Mouse (Mus musculus): Measurements from ENCODE around the gene Adamts4. TPM values are rescaled to one million over a fixed set of nuclear protein-coding genes. Genes with fewer than 3 reads are reported as not detected.

Adamts4 gene
- polyA plus RNA-seq, 1 experiment, result 0.09 TPM

DNA sequence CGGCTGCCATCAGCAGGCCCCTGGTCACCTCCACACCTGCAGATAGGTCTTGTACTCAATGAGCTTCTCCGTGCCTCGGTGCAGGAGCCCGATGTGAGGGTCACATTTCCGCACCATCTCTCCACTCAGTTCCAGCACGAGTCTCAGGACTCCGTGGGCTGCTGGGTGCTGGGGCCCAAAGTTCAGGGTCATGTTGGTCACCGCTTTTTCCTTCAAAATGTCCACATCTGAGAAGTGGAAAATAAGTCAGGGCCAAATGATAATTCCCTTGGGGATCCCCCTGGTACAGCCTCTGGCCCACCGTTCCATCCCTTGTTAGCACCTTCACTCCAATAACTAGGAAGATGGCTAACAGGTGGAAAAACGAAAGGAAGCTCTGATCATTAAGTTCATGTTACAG is 9.3 kb upstream of the Adamts4 start:
- no peak for TF ChIP-seq GATA1 (IDR thresholded peaks at IDR 0.05; ENCODE audit: low read length)

DNA sequence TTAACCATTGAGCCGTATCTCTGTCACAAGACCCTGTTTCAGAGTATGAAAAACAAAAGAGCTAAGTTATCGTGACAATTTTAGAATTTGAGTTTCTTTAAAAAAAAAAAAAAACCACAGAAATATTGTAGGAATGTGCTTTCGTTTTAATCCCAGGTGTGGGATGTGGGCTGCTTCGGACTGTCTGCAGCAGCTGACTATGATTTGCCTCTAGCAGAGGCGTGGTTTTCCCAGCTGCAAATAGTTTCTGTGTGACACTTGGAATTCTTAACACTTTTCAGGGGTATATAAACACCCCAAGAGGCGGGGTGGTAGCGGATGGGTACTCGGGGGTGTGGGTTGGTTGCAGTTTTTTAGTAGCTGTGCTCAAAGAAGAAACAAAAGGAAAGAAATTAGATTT is 4.9 kb upstream of the Adamts4 start:
- no peak for TF ChIP-seq GATA1 (IDR thresholded peaks at IDR 0.05; ENCODE audit: low read length)

DNA sequence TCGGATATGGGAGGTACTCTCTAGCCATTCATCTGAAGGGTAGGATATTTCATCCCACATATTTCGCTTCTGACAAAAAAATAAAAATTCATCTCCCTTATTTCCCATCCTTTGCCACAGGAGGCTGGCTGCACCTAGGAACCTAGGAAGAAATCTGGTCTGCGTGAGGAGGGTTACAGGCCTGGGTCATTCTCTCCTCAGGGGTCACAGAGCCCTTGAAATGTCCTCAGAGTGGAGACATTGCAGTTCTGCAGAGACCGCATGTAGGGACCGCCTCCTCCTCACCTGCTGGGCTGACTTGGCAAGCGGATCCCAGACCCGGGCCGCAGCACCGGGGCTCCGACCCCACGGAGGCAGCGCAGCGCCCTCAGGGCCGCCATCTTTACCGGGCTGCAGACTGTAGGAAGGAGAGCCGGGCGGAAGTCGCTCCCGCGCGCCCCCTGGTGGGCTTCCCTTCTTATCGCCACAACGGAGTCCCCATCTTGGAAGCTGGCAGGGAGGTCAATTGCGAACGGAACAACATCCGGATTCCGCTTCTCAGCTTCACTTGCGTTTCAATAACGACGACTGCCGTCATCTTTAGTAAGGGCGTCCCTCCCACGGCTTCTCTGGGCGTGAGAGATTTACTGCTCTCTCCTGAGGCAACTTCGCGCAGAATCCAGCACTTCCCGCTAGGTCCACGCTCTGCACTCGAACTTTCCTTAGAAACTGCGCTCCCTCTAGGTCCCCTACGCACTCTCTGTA is 3.3 kb upstream of the Adamts4 start:
- TF ChIP-seq GATA1 (IDR thresholded peaks at IDR 0.05; ENCODE audit: low read length), result no peak

DNA sequence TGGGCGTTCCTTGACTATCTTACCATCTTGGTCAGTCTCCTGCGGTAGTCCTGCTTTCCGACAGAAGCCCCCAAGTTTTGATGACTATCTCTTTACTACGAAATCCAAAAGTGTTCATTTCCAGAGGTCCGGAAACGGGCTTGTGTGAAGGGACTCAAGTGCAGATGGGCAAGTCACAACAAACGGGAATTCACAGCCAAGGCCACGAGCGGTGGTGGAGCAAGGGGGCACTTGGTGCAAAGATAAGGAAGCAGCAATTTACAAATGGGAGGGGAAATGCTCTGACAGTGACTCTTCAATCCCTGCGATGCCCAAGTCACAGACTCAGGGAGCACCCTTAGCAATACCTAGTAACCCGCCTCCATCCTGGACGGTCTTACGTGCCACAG is 2.8 kb upstream of the Adamts4 start:
- no peak for TF ChIP-seq GATA1 (IDR thresholded peaks at IDR 0.05; ENCODE audit: low read length)

DNA sequence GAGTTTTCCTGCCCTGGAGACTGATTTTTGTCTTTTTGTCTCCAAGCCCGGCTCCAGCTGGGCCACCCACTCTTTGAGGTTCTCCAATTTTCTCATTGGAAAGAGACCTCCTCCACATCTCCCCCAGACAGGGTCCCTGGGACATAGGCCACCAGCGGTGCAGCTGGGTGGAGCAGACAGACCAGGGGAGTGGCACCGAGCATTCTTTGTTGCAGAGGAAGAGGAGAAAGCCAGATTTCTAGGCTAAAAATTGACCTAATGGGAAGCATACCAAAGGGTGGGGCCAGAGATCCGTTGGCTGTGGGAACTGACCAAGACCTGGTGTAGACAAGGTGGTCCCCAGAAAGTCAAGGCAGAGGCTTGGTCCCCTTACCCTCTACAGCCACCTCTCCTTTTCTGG is 2.3 kb upstream of the Adamts4 start:
- TF ChIP-seq GATA1 (IDR thresholded peaks at IDR 0.05; ENCODE audit: low read length), result no peak

DNA sequence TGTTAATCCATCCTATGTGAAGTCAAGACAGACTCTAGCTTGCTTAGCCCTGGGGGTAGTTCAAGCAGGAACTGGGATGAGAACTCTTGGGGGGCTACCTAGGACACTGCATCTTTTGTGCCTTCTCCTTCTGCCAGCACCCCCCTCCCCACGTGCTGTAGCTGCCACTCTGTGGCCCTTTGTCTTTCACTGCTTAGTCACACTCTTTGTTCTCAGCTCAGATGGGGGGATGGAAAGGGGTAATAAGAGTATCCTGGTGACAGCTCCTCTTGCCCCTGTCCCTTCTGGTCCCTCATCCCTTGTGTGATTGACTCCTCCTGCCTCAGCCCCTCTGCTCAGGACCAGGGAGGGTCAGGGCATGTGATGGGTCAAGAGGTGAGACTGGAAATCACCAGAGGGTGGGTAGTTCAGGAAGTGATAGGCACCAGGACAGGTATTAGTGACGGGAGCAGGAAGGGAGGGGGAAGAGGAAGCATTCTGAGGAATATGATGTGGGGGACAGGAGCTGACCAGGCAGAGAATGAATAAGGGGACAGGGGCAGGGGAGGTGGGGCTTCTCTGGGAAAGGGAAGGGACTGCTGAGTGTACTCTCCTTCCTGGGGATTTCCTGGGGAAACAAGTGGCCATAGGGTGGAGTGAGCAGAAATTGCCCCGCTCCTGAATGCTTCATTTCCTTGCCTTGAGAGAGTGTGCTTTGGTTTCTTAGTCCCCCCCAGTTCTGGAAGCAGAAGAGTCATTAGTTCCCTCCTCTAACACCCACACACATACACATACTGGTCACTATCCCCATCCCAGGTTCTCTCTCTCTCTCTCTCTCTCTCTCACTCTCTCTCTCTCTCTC is 1.6 kb upstream of the Adamts4 start:
- no peak for TF ChIP-seq GATA1 (IDR thresholded peaks at IDR 0.05; ENCODE audit: low read length)

DNA sequence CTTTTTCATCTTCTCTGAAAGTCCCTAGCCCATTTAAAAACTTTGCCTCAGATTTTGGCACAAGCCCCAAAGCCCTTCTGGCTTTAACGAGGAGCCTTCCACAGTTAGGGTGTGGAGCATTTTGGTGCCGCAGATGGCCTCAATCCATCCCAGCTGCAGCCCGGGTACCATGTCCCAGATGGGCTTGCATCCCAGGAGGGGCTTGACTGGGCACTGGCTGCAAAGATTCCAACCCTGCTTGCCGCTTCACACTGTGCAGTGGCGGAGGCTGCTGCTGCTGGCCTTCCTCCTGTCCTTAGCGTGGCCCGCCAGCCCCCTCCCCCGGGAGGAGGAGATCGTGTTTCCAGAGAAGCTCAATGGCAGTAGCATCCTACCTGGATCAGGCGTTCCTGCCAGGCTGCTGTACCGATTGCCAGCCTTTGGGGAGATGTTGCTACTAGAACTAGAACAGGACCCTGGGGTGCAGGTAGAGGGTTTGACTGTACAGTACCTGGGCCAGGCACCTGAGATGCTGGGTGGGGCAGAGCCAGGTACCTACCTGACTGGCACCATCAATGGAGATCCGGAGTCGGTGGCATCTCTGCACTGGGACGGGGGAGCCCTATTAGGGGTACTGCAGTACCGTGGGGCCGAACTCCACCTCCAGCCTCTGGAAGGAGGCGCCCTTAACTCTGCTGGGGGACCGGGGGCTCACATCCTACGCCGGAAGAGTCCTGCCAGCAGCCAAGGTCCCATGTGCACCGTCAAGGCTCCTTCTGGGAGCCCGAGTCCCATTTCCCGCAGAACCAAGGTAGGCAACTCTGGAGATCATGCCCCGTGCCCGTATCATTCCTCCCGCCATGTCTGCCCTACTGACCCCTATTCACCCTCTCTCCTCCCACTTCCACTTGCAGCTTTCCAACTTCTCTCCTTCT is 716 bp downstream of the Adamts4 start, which contains the start of gene Ndufs2:
Gene Ndufs2, minus strand, starts transcription at position 709 of the 914 bp plus-strand sequence.
- no peak for TF ChIP-seq GATA1 (IDR thresholded peaks at IDR 0.05; ENCODE audit: low read length)

DNA sequence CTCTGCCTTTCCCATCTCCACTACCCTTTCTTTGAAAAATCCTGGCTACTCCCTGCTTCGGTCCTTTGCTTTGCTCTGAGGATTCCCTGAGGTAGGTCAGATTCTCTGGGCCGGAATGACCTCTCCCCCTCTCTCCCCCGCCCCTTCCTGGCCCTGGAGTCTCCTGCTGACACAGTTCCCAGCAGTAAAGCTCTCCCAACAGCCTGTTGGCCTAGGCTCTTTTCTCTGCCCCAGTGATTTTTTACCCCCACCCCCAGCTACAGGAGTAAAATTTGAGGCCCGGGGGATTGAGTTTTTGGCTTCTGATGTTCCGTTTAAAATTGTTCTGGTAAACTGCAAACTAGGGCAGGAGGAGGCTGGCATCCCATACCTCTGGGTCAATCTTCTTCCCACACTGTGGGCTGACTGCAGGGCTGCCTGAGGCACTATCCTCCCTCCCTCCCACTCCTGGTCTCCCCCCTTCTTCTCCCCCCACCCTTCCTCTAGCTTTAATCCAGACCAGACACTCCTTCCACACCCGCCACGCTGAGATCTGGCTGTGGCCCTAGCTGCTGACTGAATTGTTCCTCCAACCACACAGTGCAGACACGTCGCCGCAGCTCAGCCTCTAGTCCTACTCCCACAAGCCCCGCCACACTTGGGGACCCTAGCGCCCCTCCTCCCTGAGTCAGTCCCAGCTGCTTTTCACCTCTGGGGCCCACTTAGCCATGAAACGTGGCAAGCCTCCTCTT is 1.5 kb downstream of the Adamts4 start:
- no peak for TF ChIP-seq GATA1 (IDR thresholded peaks at IDR 0.05; ENCODE audit: low read length)

- no peak for TF ChIP-seq GATA1 (IDR thresholded peaks at IDR 0.05; ENCODE audit: low read length)
These were observed 2.2 kb downstream of the Adamts4 start for GRCm38 (mm10) chr1:171252415-171252814.

DNA sequence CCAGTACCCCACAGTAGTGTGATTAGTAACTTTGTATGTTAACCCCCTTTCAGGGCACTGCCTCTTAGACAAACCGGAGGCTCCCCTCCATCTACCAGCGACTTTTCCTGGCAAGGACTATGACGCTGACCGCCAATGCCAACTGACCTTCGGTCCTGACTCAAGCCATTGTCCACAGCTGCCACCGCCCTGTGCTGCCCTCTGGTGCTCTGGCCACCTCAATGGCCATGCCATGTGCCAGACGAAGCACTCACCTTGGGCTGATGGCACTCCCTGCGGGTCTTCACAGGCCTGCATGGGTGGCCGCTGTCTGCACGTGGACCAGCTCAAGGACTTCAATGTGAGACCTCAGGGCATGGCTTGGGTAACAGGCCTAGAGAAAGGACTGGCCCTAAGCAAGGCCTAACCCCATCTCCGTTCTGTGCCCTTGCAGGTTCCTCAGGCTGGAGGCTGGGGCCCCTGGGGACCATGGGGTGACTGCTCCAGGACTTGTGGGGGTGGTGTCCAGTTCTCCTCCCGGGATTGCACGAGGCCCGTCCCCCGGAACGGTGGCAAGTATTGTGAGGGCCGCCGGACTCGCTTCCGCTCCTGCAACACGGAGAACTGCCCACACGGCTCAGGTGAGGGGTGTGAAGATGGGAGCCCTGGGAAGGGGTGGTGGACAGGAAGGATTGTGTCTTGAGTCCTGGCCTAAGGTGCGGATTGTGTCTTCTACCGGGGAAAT is 6.0 kb downstream of the Adamts4 start:
- TF ChIP-seq GATA1 (IDR thresholded peaks at IDR 0.05; ENCODE audit: low read length), result no peak

DNA sequence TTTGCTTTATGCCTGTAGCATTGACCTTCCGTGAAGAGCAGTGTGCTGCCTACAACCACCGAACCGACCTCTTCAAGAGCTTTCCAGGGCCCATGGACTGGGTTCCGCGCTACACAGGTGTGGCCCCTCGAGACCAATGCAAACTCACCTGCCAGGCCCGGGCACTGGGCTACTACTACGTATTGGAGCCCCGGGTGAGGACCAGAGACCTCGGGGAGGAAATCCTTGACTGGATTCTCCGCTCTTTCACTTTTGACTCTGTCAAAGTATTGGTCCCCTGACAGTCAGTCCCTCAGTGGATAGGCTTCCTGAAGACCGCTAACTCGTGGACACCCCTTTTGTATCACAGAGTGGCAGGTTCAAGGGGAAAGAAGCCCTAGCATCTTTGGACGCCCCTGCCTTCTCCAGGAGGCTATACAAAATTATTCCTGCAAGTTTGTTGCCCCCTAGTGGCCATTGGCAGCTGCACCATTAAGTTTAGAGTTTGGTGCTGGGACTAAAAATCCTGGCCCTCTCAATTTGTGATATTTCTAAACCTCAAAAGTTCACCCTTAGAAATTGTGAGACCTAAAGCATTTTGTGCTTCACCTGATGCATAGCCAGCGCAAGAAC is 6.8 kb downstream of the Adamts4 start:
- no peak for TF ChIP-seq GATA1 (IDR thresholded peaks at IDR 0.05; ENCODE audit: low read length)

DNA sequence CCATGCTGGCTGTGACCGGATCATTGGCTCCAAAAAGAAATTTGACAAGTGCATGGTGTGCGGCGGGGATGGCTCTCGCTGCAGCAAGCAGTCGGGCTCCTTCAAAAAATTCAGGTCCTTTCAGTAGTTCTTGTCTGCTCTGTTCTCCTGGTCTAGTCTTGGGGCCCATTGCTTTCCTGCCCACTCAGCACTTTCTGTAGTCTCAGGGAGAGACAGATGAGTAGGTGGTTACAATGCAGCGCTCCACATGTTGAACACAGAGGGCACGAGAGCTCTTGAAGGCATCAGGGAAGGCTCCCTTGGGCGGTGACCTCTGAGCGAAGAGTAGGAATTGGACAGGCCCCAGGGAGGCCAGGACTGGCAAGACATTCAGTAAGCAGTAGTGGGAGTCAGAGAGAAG is 7.6 kb downstream of the Adamts4 start:
- no peak for TF ChIP-seq GATA1 (IDR thresholded peaks at IDR 0.05; ENCODE audit: low read length)

DNA sequence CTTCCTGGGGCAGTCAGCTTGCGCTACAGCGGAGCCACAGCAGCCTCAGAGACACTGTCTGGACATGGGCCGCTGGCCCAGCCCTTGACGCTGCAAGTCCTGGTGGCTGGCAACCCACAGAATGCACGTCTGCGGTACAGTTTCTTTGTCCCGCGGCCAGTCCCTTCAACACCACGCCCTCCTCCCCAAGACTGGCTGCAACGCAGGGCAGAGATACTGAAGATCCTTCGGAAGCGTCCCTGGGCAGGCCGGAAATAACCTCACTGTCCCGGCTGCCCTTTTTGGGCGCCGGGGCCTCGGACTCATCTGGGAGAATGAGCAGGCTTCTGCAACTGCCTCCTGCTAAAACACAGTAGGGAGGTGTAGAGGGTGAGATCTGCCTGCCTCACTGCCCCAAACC is 8.7 kb downstream of the Adamts4 start:
- TF ChIP-seq GATA1 (IDR thresholded peaks at IDR 0.05; ENCODE audit: low read length), result no peak

- no peak for TF ChIP-seq GATA1 (IDR thresholded peaks at IDR 0.05; ENCODE audit: low read length)
These were observed 10.1 kb downstream of the Adamts4 start for GRCm38 (mm10) chr1:171260316-171260715.
